Mouse (Mus musculus) olfactory bulb, adult 2 months (tissue): ENCODE measurements around the gene Hnrnph3.

ENCODE experiments used
- CTCF ChIP-seq: fragments of 200-500 bp; IDR thresholded peaks from 2 replicates; pipeline ENCODE4 v1.5.1; 2012; ENCODE audit warnings: low read depth, mild to moderate bottlenecking, low read length, moderate library complexity; ENCODE audit not compliant: insufficient read depth
- POLR2A ChIP-seq: fragments of 200-500 bp; IDR thresholded peaks from 2 replicates; pipeline ENCODE4 v1.6.1; 2012; ENCODE audit warnings: mild to moderate bottlenecking, low read depth, low read length, moderate library complexity; ENCODE audit not compliant: insufficient read depth

DNA sequence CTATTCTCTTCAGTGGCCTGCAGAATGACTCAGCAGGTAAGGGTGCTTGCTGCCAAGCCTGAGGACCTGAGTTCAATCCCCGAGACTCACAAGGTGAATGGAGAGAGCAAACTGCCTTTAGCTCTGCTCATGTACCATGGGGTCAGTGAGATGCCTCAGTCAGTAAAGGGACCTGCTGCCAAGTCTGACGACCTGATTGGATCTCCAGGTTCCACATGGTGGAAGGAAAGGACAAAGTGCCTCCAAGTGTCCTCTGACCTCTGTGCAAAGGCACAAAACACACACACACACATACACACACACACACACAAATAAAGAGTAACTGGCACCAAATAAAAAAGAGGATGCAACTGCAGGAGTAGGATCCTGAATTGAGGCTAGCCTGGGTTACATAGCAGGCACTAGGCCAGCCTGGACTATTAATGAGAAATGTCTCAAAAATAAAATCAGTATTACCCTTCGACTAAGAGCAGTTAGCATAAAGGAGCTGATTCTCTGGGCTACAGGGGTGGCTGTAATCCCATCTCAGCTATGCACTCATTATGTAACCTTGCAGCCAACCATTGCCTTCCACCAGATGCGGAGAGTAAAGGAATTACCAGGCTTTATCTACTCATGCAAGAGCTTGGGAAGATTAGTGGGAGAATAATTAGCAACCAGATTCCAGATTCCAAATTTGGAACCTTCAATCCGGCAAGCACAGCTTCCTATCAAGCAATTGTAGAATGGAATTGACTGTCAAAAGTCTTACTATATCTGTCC, 16.0 kb upstream of the Hnrnph3 start:
- TF ChIP-seq CTCF (no peak), POLR2A (no peak)
